Mouse (Mus musculus): Measurements from ENCODE around the gene Gpr39.

- no peak for TF ChIP-seq GATA1 (IDR thresholded peaks at IDR 0.05; ENCODE audit: borderline replicate concordance, low read length)
- no peak for TF ChIP-seq FLI1 (IDR thresholded peaks at IDR 0.05; ENCODE audit: low read length)
Observed at GRCm38 (mm10) chr1:125760696-125761025, 83.9 kb downstream of the Gpr39 start.

All from megakaryocyte, embryonic 14.5 days (primary cell).